Mouse (Mus musculus) heart, postnatal 0 days (tissue): ENCODE data around the gene 2810021J22Rik.
"Not testable (repeated sequence)": the region's sequence is repeated elsewhere in the genome, so short reads cannot be mapped to it uniquely, and the experiment has no call there.

Experiments
- CTCF ChIP-seq: IDR thresholded peaks from 2 replicates; pipeline ENCODE4 v1.5.1; 2016; ENCODE audit warnings: antibody characterized with exemption, control low read depth, low read depth
- EP300 ChIP-seq: IDR thresholded peaks from 2 replicates; pipeline ENCODE4 v1.6.1; 2016; ENCODE audit warnings: antibody characterized with exemption, low read depth

GRCm38 (mm10) chr11:58832541-58832940 is 34.5 kb upstream of the 2810021J22Rik start:
- TF ChIP-seq CTCF, EP300: not testable (repeated sequence)
